Mouse (Mus musculus): ENCODE data around the gene Sppl2c. TPM values are rescaled to one million over a fixed set of nuclear protein-coding genes. Genes with fewer than 3 reads are reported as not detected.

The Sppl2c gene
- not detected in 2 replicates for polyA plus RNA-seq (2014; fragmentation: Nextera tagmentation; extraction: Ambion mirVana)

- H3K4me2 ChIP-seq (ENCODE audit: low read length) = no peak within 1 kb of the TSS
- no peaks in the 10 kb centered on the region for H3K4me1 ChIP-seq (ENCODE audit: control insufficient read depth, insufficient read depth, low read length)
- ATAC-seq = no peak
- WGBS = 89% methylated on average over 12 of the region's 13 CpGs
- no peaks in the 10 kb centered on the region for H3K9me3 ChIP-seq (replicated peaks; ENCODE audit: control insufficient read depth, low read length)
- H3K27ac ChIP-seq (ENCODE audit: low read depth, low read length) = no peak within 1 kb of the TSS
- no peak within 1 kb of the TSS for H3K9ac ChIP-seq (ENCODE audit: low read length)
- DNase-seq (ENCODE audit: low spot score) = no peak
- no peaks in the 10 kb centered on the region for H3K36me3 ChIP-seq (ENCODE audit: control insufficient read depth, insufficient read depth, low read length)
- no peak within 1 kb of the TSS for H3K4me3 ChIP-seq (ENCODE audit: low read depth, low read length)
- H3K27me3 ChIP-seq (replicated peaks; ENCODE audit: control insufficient read depth, insufficient read depth, low read length) = no peaks in the 10 kb centered on the region
Measured at GRCm38 (mm10) chr11:104186135-104186836, at the start of gene Sppl2c. Gene Sppl2c, plus strand, starts transcription at chr11:104186327.

GRCm38 (mm10) chr11:104138976-104139375 lies 47.2 kb upstream of the Sppl2c start:
- Histone ChIP-seq H3K4me2 (ENCODE audit: low read length) (no peak overlapping the region), H3K9ac (ENCODE audit: low read length) (no peak overlapping the region), H3K4me1 (ENCODE audit: control insufficient read depth, insufficient read depth, low read length) (no peaks in the 10 kb centered on the region), H3K36me3 (ENCODE audit: control insufficient read depth, insufficient read depth, low read length) (no peaks in the 10 kb centered on the region), H3K9me3 (replicated peaks; ENCODE audit: control insufficient read depth, low read length) (no peaks in the 10 kb centered on the region), H3K27ac (ENCODE audit: low read depth, low read length) (no peak overlapping the region), H3K27me3 (replicated peaks; ENCODE audit: control insufficient read depth, insufficient read depth, low read length) (peaks cover 22% of the 10 kb centered on the region), H3K4me3 (ENCODE audit: low read depth, low read length) (no peak overlapping the region)
- no peak for DNase-seq (ENCODE audit: low spot score)
- WGBS = 72% methylated on average over 3 of the region's 3 CpGs
- no peak for ATAC-seq

- Histone ChIP-seq H3K4me1 (ENCODE audit: control insufficient read depth, insufficient read depth, low read length) (no peaks in the 10 kb centered on the region), H3K9me3 (replicated peaks; ENCODE audit: control insufficient read depth, low read length) (no peaks in the 10 kb centered on the region), H3K4me2 (ENCODE audit: low read length) (no peak overlapping the region), H3K4me3 (ENCODE audit: low read depth, low read length) (no peak overlapping the region), H3K9ac (ENCODE audit: low read length) (no peak overlapping the region), H3K27ac (ENCODE audit: low read depth, low read length) (no peak overlapping the region), H3K27me3 (replicated peaks; ENCODE audit: control insufficient read depth, insufficient read depth, low read length) (no peaks in the 10 kb centered on the region), H3K36me3 (ENCODE audit: control insufficient read depth, insufficient read depth, low read length) (no peaks in the 10 kb centered on the region)
- WGBS = 95% methylated on average over 1 of the region's 1 CpGs
- DNase-seq (ENCODE audit: low spot score) (no peak), ATAC-seq (no peak)
Measured at GRCm38 (mm10) chr11:104144930-104145329, 41.2 kb upstream of the Sppl2c start.

- Histone ChIP-seq H3K27me3 (replicated peaks; ENCODE audit: control insufficient read depth, insufficient read depth, low read length) (no peaks in the 10 kb centered on the region), H3K4me2 (ENCODE audit: low read length) (no peak overlapping the region), H3K9me3 (replicated peaks; ENCODE audit: control insufficient read depth, low read length) (no peaks in the 10 kb centered on the region), H3K4me3 (ENCODE audit: low read depth, low read length) (no peak overlapping the region), H3K36me3 (ENCODE audit: control insufficient read depth, insufficient read depth, low read length) (no peaks in the 10 kb centered on the region), H3K9ac (ENCODE audit: low read length) (no peak overlapping the region), H3K27ac (ENCODE audit: low read depth, low read length) (no peak overlapping the region), H3K4me1 (ENCODE audit: control insufficient read depth, insufficient read depth, low read length) (peaks cover 4% of the 10 kb centered on the region; the same call in 1 of the 2 replicates)
- WGBS = 71% methylated on average over 7 of the region's 7 CpGs
- DNase-seq (ENCODE audit: low spot score) = no peak
- no peak for ATAC-seq
Measured at GRCm38 (mm10) chr11:104148787-104149186, 37.3 kb upstream of the Sppl2c start.

GRCm38 (mm10) chr11:104150911-104151310 lies 35.2 kb upstream of the Sppl2c start:
- no peak for DNase-seq (ENCODE audit: low spot score)
- no peaks in the 10 kb centered on the region for H3K36me3 ChIP-seq (ENCODE audit: control insufficient read depth, insufficient read depth, low read length)
- WGBS = 15% methylated on average over 5 of the region's 5 CpGs

GRCm38 (mm10) chr11:104154332-104154731 lies 31.8 kb upstream of the Sppl2c start:
- no peak for DNase-seq (ENCODE audit: low spot score)
- 52% methylated on average over 4 of the region's 4 CpGs for WGBS
- Histone ChIP-seq H3K27ac (ENCODE audit: low read depth, low read length) (no peak overlapping the region), H3K4me3 (ENCODE audit: low read depth, low read length) (no peak overlapping the region), H3K9me3 (replicated peaks; ENCODE audit: control insufficient read depth, low read length) (no peaks in the 10 kb centered on the region), H3K36me3 (ENCODE audit: control insufficient read depth, insufficient read depth, low read length) (no peaks in the 10 kb centered on the region), H3K4me2 (ENCODE audit: low read length) (no peak overlapping the region), H3K9ac (ENCODE audit: low read length) (no peak overlapping the region), H3K4me1 (ENCODE audit: control insufficient read depth, insufficient read depth, low read length) (peaks cover 9% of the 10 kb centered on the region), H3K27me3 (replicated peaks; ENCODE audit: control insufficient read depth, insufficient read depth, low read length) (no peaks in the 10 kb centered on the region)
- ATAC-seq = no peak

More at GRCm38 (mm10) chr11:104150911-104151310, 35.2 kb upstream of the Sppl2c start:
- Histone ChIP-seq H3K4me3 (ENCODE audit: low read depth, low read length) (no peak overlapping the region), H3K27me3 (replicated peaks; ENCODE audit: control insufficient read depth, insufficient read depth, low read length) (no peaks in the 10 kb centered on the region), H3K4me1 (ENCODE audit: control insufficient read depth, insufficient read depth, low read length) (peaks cover 4% of the 10 kb centered on the region; the same call in 1 of the 2 replicates), H3K9ac (ENCODE audit: low read length) (no peak overlapping the region), H3K9me3 (replicated peaks; ENCODE audit: control insufficient read depth, low read length) (no peaks in the 10 kb centered on the region), H3K4me2 (ENCODE audit: low read length) (no peak overlapping the region), H3K27ac (ENCODE audit: low read depth, low read length) (no peak overlapping the region)
- no peak for ATAC-seq

- H3K27ac ChIP-seq (ENCODE audit: low read depth, low read length) = no peak overlapping the region
- no peaks in the 10 kb centered on the region for H3K36me3 ChIP-seq (ENCODE audit: control insufficient read depth, insufficient read depth, low read length)
- WGBS = 56% methylated on average over 9 of the region's 9 CpGs
- H3K4me2 ChIP-seq (ENCODE audit: low read length) = no peak overlapping the region
- H3K27me3 ChIP-seq (replicated peaks; ENCODE audit: control insufficient read depth, insufficient read depth, low read length) = no peaks in the 10 kb centered on the region
- H3K9ac ChIP-seq (ENCODE audit: low read length) = no peak overlapping the region
- peaks cover 9% of the 10 kb centered on the region for H3K4me1 ChIP-seq (ENCODE audit: control insufficient read depth, insufficient read depth, low read length)
- no peak overlapping the region for H3K4me3 ChIP-seq (ENCODE audit: low read depth, low read length)
- no peak for ATAC-seq
- no peaks in the 10 kb centered on the region for H3K9me3 ChIP-seq (replicated peaks; ENCODE audit: control insufficient read depth, low read length)
- no peak for DNase-seq (ENCODE audit: low spot score)
Measured at GRCm38 (mm10) chr11:104154820-104155635, 31.1 kb upstream of the Sppl2c start.

GRCm38 (mm10) chr11:104155899-104156298 lies 30.2 kb upstream of the Sppl2c start:
- H3K9ac ChIP-seq (ENCODE audit: low read length) = no peak overlapping the region
- H3K4me3 ChIP-seq (ENCODE audit: low read depth, low read length) = no peak overlapping the region
- no peak overlapping the region for H3K27ac ChIP-seq (ENCODE audit: low read depth, low read length)
- DNase-seq (ENCODE audit: low spot score) = no peak
- no peak for ATAC-seq
- H3K36me3 ChIP-seq (ENCODE audit: control insufficient read depth, insufficient read depth, low read length) = no peaks in the 10 kb centered on the region
- H3K27me3 ChIP-seq (replicated peaks; ENCODE audit: control insufficient read depth, insufficient read depth, low read length) = no peaks in the 10 kb centered on the region
- H3K4me2 ChIP-seq (ENCODE audit: low read length) = no peak overlapping the region
- H3K4me1 ChIP-seq (ENCODE audit: control insufficient read depth, insufficient read depth, low read length) = peaks cover 9% of the 10 kb centered on the region
- H3K9me3 ChIP-seq (replicated peaks; ENCODE audit: control insufficient read depth, low read length) = no peaks in the 10 kb centered on the region

GRCm38 (mm10) chr11:104156391-104156790 lies 29.7 kb upstream of the Sppl2c start:
- ATAC-seq = no peak
- H3K9ac ChIP-seq (ENCODE audit: low read length) = no peak overlapping the region
- no peaks in the 10 kb centered on the region for H3K9me3 ChIP-seq (replicated peaks; ENCODE audit: control insufficient read depth, low read length)
- H3K27ac ChIP-seq (ENCODE audit: low read depth, low read length) = no peak overlapping the region
- 72% methylated on average over 3 of the region's 3 CpGs for WGBS
- no peaks in the 10 kb centered on the region for H3K36me3 ChIP-seq (ENCODE audit: control insufficient read depth, insufficient read depth, low read length)
- H3K4me3 ChIP-seq (ENCODE audit: low read depth, low read length) = no peak overlapping the region
- no peak overlapping the region for H3K4me2 ChIP-seq (ENCODE audit: low read length)
- H3K27me3 ChIP-seq (replicated peaks; ENCODE audit: control insufficient read depth, insufficient read depth, low read length) = no peaks in the 10 kb centered on the region
- peaks cover 6% of the 10 kb centered on the region for H3K4me1 ChIP-seq (ENCODE audit: control insufficient read depth, insufficient read depth, low read length)
- no peak for DNase-seq (ENCODE audit: low spot score)

Data from forebrain, embryonic 14.5 days (tissue).